In the genomic region with DNA sequence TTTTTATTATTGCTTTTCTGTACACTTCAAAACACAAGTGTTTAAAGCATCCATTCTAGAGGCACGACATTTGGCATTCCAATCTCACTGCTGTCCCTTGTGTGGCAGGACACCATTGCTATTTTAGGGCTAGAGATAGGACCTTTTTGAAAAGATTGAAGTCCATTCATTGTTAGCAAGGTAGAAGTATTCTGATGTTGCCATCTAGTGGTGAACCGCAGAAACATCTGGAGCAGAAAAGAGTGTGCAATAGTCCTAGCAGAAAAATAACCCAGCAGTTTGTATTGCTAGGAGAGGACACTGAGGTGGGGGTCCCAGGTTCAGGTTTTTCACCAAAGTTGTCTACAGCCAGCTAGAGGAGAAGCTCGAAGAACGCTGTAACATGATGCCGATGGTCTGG, we compare ENCODE assay signal across 9 mouse cellular contexts. TPM values are rescaled to one million over a fixed set of nuclear protein-coding genes. Genes with fewer than 3 reads are reported as not detected.
DNase-seq lines count a peak whose midpoint lies in the region; ATAC-seq and TF ChIP-seq lines count a peak whose summit lies in the region.
"Had no signal": no experiment of that assay in that cellular context is flagged by ENCODE, and none has a peak within 500 bp of the region (broad histone marks: within the 10 kb centered on the region; RNA-seq: fewer than 3 reads in every experiment).

No protein-coding gene starts in this region.

- peaks cover 53% of the 10 kb centered on the region for H3K27me3 ChIP-seq in liver, postnatal 0 days (ENCODE audit: insufficient read depth, low read length)
- peaks cover 3% of the 10 kb centered on the region; the same call in 1 of the 2 replicates for H3K27me3 ChIP-seq in lung, postnatal 0 days (replicated peaks; ENCODE audit: insufficient read depth, low read length)

- no peak overlapping the region for H3K4me3 ChIP-seq in liver, postnatal 0 days (ENCODE audit: low read depth, low read length)
- no peak overlapping the region for H3K4me3 ChIP-seq in lung, postnatal 0 days (ENCODE audit: low read depth, low read length)

- 9% methylated on average over 5 of the region's 5 CpGs for WGBS in liver, postnatal 0 days (ENCODE audit: insufficient replicate concordance)
- WGBS in lung, postnatal 0 days, result 5% methylated on average over 5 of the region's 5 CpGs

- H3K4me1 ChIP-seq in liver, postnatal 0 days (ENCODE audit: insufficient read depth), result peaks cover 17% of the 10 kb centered on the region
- peaks cover 12% of the 10 kb centered on the region for H3K4me1 ChIP-seq in lung, postnatal 0 days (ENCODE audit: insufficient read depth, low read depth, low read length)

- DNase-seq in embryo, embryonic 10 days (ENCODE audit: low spot score), result peak; percentile 80
- DNase-seq in embryo, embryonic 9.5 days (ENCODE audit: extremely low spot score), result no peak
- no peak for DNase-seq in liver, postnatal 0 days
- DNase-seq in liver, result no peak
- peak; percentile 32 for DNase-seq in T-cell, adult 2 months (ENCODE audit: low spot score)
- peak; percentile 81 for DNase-seq in lung, postnatal 0 days (ENCODE audit: low spot score)
- DNase-seq in gastrocnemius, postnatal 36 days, result no peak

- intact Hi-C loops in gastrocnemius, postnatal 36 days (cut with DNase I), result loop anchor here (2.0 kb wide), 1 partner anchor 67 kb away; no protein-coding TSS in a partner anchor

- no peak overlapping the region for H3K9ac ChIP-seq in liver, postnatal 0 days (replicated peaks)
- H3K9ac ChIP-seq in lung, postnatal 0 days (replicated peaks; ENCODE audit: low read depth), result no peak overlapping the region

- no peak overlapping the region for H3K27ac ChIP-seq in liver, postnatal 0 days (ENCODE audit: low read depth)
- no peak overlapping the region for H3K27ac ChIP-seq in lung, postnatal 0 days (ENCODE audit: low read length)

- ATAC-seq in liver, postnatal 0 days, result no peak
- ATAC-seq in lung, postnatal 0 days, result no peak
- no peak for ATAC-seq in granulocyte monocyte progenitor cell, adult 5-6 weeks (replicated peaks; ENCODE audit: poor library complexity, severe bottlenecking)

- no peaks in the 10 kb centered on the region for H3K9me3 ChIP-seq in liver, postnatal 0 days (ENCODE audit: low read length)
- H3K9me3 ChIP-seq in lung, postnatal 0 days (ENCODE audit: low read length), result no peaks in the 10 kb centered on the region

- no peak for TF ChIP-seq EP300 in liver, postnatal 0 days (IDR thresholded peaks at IDR 0.05; ENCODE audit: low read depth)
- no peak for TF ChIP-seq EP300 in lung, postnatal 0 days (IDR thresholded peaks at IDR 0.05)

- no peak overlapping the region for H3K4me2 ChIP-seq in liver, postnatal 0 days (ENCODE audit: low read depth, low read length)
- no peak overlapping the region for H3K4me2 ChIP-seq in lung, postnatal 0 days (replicated peaks; ENCODE audit: low read depth, low read length)

- peak; percentile 83 for TF ChIP-seq CTCF in liver, postnatal 0 days (IDR thresholded peaks at IDR 0.05; ENCODE audit: low read depth)
- TF ChIP-seq CTCF in lung, postnatal 0 days (IDR thresholded peaks at IDR 0.05), result peak; percentile 89

- no peaks in the 10 kb centered on the region for H3K36me3 ChIP-seq in liver, postnatal 0 days (replicated peaks; ENCODE audit: insufficient read depth, low read length)
- no peaks in the 10 kb centered on the region for H3K36me3 ChIP-seq in lung, postnatal 0 days (ENCODE audit: insufficient read depth, low read length)

RNA-seq across cellular contexts. Expression of gene Scarf2, which starts 15.0 kb away (rescaled TPM):
- polyA plus RNA-seq in liver, postnatal 0 days (2015; fragmentation: Nextera tagmentation; extraction: Ambion mirVana), result 0.97 and 1.6 TPM in 2 replicates
- 18.5 and 20.4 TPM in 2 replicates for polyA plus RNA-seq in lung, postnatal 0 days (2015; fragmentation: Nextera tagmentation; extraction: Ambion mirVana)
- 1 to 10 TPM; 3.6 to 4.5 TPM for total RNA-seq in gastrocnemius, postnatal 36 days (2021)
- total RNA-seq in granulocyte monocyte progenitor cell, adult 5-6 weeks (2014; fragmentation: Nextera tagmentation), result 1.1 TPM in 1 of 2 replicates, not detected in the other
- not detected in 2 replicates for total RNA-seq in granulocyte monocyte progenitor cell, adult 5-6 weeks (2017)

RNA-seq across cellular contexts. Expression of gene B830017H08Rik, which starts 20.8 kb away (rescaled TPM):
- polyA plus RNA-seq in liver, postnatal 0 days (2015; fragmentation: Nextera tagmentation; extraction: Ambion mirVana), result not detected in 2 replicates
- not detected in 2 replicates for polyA plus RNA-seq in lung, postnatal 0 days (2015; fragmentation: Nextera tagmentation; extraction: Ambion mirVana)
- total RNA-seq in gastrocnemius, postnatal 36 days (2021), result not detected
- not detected in 2 replicates for total RNA-seq in granulocyte monocyte progenitor cell, adult 5-6 weeks (2014; fragmentation: Nextera tagmentation)
- total RNA-seq in granulocyte monocyte progenitor cell, adult 5-6 weeks (2017), result not detected in 2 replicates
- polyA plus RNA-seq: heart, embryonic 14.5 days had no signal

RNA-seq across cellular contexts. Expression of gene Car15, which starts 26.0 kb away (rescaled TPM):
- 0.26 and 0.52 TPM in 2 replicates for polyA plus RNA-seq in liver, postnatal 0 days (2015; fragmentation: Nextera tagmentation; extraction: Ambion mirVana)
- polyA plus RNA-seq in lung, postnatal 0 days (2015; fragmentation: Nextera tagmentation; extraction: Ambion mirVana), result 1.8 TPM in 2 replicates
- total RNA-seq in gastrocnemius, postnatal 36 days (2021), result 1 to 10 TPM in 1 of 2 experiments, under 1 TPM in 1; 0.74 to 1.1 TPM
- 3.0 and 5.2 TPM in 2 replicates for total RNA-seq in granulocyte monocyte progenitor cell, adult 5-6 weeks (2014; fragmentation: Nextera tagmentation)
- total RNA-seq in granulocyte monocyte progenitor cell, adult 5-6 weeks (2017), result not detected in 2 replicates

RNA-seq across cellular contexts. Expression of gene Klhl22, which starts 52.7 kb away (rescaled TPM):
- 7.8 and 8.0 TPM in 2 replicates for polyA plus RNA-seq in liver, postnatal 0 days (2015; fragmentation: Nextera tagmentation; extraction: Ambion mirVana)
- 25.4 and 29.8 TPM in 2 replicates for polyA plus RNA-seq in lung, postnatal 0 days (2015; fragmentation: Nextera tagmentation; extraction: Ambion mirVana)
- total RNA-seq in gastrocnemius, postnatal 36 days (2021), result 10 to 100 TPM; 16.8 to 20.9 TPM
- total RNA-seq in granulocyte monocyte progenitor cell, adult 5-6 weeks (2014; fragmentation: Nextera tagmentation), result 16.7 and 20.1 TPM in 2 replicates
- total RNA-seq in granulocyte monocyte progenitor cell, adult 5-6 weeks (2017), result 13.2 and 24.6 TPM in 2 replicates

Comparison
In these comparisons a context has a peak if more than half of its experiments do, and no peak if none do; other contexts are left out.
1. DNase-seq: peak in embryo, embryonic 10 days (single experiment), T-cell, adult 2 months (single experiment) and lung, postnatal 0 days (single experiment); none in embryo, embryonic 9.5 days (single experiment), liver, postnatal 0 days (single experiment), liver (single experiment) and gastrocnemius, postnatal 36 days (0 of 2).